Mouse (Mus musculus): ENCODE results near the gene Usp15. TPM values are rescaled to one million over a fixed set of nuclear protein-coding genes. Genes with fewer than 3 reads are reported as not detected.

Usp15 gene
- total and polyA plus RNA-seq, 3 experiments: 65.4 to 124 (median 113) TPM

DNA sequence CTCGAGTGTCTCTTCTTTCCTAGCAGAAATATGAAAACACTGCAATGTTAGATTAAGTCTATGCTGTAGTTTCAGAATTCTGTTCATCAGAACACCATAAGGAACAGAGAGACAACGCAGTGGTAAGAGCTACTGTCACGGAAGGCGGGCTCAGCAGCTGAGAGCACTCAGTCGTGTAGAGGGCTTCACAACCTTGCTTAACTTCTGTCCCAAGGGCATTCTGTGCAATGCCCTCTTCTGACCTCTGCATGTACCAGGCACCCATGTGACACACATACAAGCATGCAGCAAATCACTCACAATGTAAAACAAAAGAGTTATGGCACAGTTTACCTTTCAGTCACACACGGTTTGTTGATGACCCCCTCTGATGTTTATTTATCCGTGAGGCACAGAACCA, 37.5 kb downstream of the Usp15 start (continued):
- TF ChIP-seq ZC3H11A (IDR thresholded peaks at IDR 0.05; ENCODE audit: low read depth, low read length) (no peak), MXI1 (IDR thresholded peaks at IDR 0.05; ENCODE audit: low read depth, low read length) (no peak), GABPA (IDR thresholded peaks at IDR 0.05; ENCODE audit: insufficient replicate concordance, low read depth, low read length) (no peak), SMC3 (IDR thresholded peaks at IDR 0.05; ENCODE audit: low read depth, low read length) (no peak), TBP (conservative IDR thresholded peaks at IDR 0.05; ENCODE audit: low read depth, low read length) (no peak)

DNA sequence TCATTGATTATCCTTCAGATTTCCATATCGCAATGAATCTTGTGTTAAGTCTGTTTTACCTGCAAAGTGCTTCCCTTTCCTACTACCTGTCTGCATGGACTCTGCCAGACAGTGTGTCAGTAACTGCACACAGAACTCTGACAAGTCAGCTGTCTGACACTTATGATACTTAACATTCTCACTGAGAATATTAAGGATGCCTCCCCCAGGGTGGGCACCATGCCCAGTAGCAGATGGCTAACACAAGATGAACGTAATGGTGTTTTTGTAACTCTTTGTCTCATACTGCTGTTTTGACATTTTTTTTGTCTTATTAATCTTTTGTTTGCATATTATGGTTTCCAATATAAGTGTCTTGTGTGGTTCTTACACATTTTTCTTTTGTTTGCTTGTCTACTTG, 40.4 kb downstream of the Usp15 start:
- peaks cover 29 to 51% of the 10 kb centered on the region in 2 experiments for H3K36me3 ChIP-seq (replicated peaks in 1 of 2; ENCODE audit: control insufficient read depth in 1 of 2, insufficient read depth in 1 of 2, low read length in 1 of 2)
- no peak for TF ChIP-seq POLR2A (IDR thresholded peaks at IDR 0.05; ENCODE audit: low read depth, low read length)
- no peak for TF ChIP-seq BHLHE40 (IDR thresholded peaks at IDR 0.05; ENCODE audit: low read depth, low read length)
- TF ChIP-seq ZMIZ1 (IDR thresholded peaks at IDR 0.05; ENCODE audit: low read depth, low read length): no peak
- no peak for TF ChIP-seq SIN3A (IDR thresholded peaks at IDR 0.05; ENCODE audit: low read length)
- no peak for TF ChIP-seq UBTF (IDR thresholded peaks at IDR 0.05; ENCODE audit: low read depth, low read length)
- no peak for TF ChIP-seq MAX (IDR thresholded peaks at IDR 0.05; ENCODE audit: low read length)
- no peak for TF ChIP-seq JUND (conservative IDR thresholded peaks at IDR 0.05; ENCODE audit: low read depth, low read length)
- TF ChIP-seq USF2 (conservative IDR thresholded peaks at IDR 0.05; ENCODE audit: low read depth, low read length): no peak
- TF ChIP-seq ETS1 (conservative IDR thresholded peaks at IDR 0.05; ENCODE audit: low read depth, low read length): no peak
- TF ChIP-seq SMC3 (IDR thresholded peaks at IDR 0.05; ENCODE audit: low read depth, low read length): no peak
- TF ChIP-seq KAT2A (IDR thresholded peaks at IDR 0.05; ENCODE audit: insufficient replicate concordance, low read length): no peak
- TF ChIP-seq POLR2AphosphoS2 (IDR thresholded peaks at IDR 0.05; ENCODE audit: low read depth, low read length): no peak
- no peak for TF ChIP-seq JUN (IDR thresholded peaks at IDR 0.05; ENCODE audit: insufficient read depth, low read depth, low read length)
- no peak for TF ChIP-seq MAFK (IDR thresholded peaks at IDR 0.05; ENCODE audit: insufficient replicate concordance, low read length)
- no peak for TF ChIP-seq ZKSCAN1 (IDR thresholded peaks at IDR 0.05; ENCODE audit: borderline replicate concordance, low read depth, low read length)
- no peak for TF ChIP-seq MAZ (IDR thresholded peaks at IDR 0.05; ENCODE audit: low read depth, low read length)
- dilution Hi-C loops (cut with MboI; ENCODE audit: extremely low pct_ligation_motif_present, extremely low pct_unique_long_range_greater_than_20kb, low sequenced_read_pairs): no loop called here

More for the DNA sequence above, 40.4 kb downstream of the Usp15 start:
- Histone ChIP-seq H3K4me3 (replicated peaks in 1 of 3; ENCODE audit: low read depth in 2 of 3, low read length in 2 of 3, poor library complexity in 1 of 3) (no peak overlapping the region), H3K27me3 (replicated peaks) (no peaks in the 10 kb centered on the region), H3K79me2 (replicated peaks; ENCODE audit: control insufficient read depth, extremely low read depth, insufficient read depth, poor library complexity, severe bottlenecking) (no peaks in the 10 kb centered on the region), H3K27ac (ENCODE audit: insufficient read depth, low read depth) (no peak overlapping the region), H3K9ac (ENCODE audit: insufficient read depth, low read depth) (no peak overlapping the region), H3K4me1 (ENCODE audit: control insufficient read depth in 1 of 2, insufficient read depth in 2 of 2) (peaks cover 6 to 49% of the 10 kb centered on the region in 2 experiments; a peak in 3 of 4 replicates), H3K4me2 (ENCODE audit: insufficient read depth, low read depth, poor library complexity, severe bottlenecking) (no peak overlapping the region), H3K9me3 (replicated peaks; ENCODE audit: low read length) (no peaks in the 10 kb centered on the region)
- DNase-seq (ENCODE audit: extremely low read depth): no peak
- in situ Hi-C loops (cut with MboI; ENCODE audit: low pct_ligation_motif_present, low pct_unique_long_range_greater_than_20kb, low sequenced_read_pairs): no loop called here

Measured in CH12.LX (cell line).